Mouse (Mus musculus) forebrain, embryonic 11.5 days (tissue): Measurements from ENCODE around the gene Nr1d2. TPM values are rescaled to one million over a fixed set of nuclear protein-coding genes. Genes with fewer than 3 reads are reported as not detected.
"Not testable (repeated sequence)": the region's sequence is repeated elsewhere in the genome, so short reads cannot be mapped to it uniquely, and the experiment has no call there.

Experiments
- ATAC-seq: fragments of 200-750 bp; cut with Nextera tagmentation; replicated peaks from 2 replicates; pipeline ENCODE4 v1.8.0; 2017; ENCODE audit warnings: moderate TSS enrichment; ENCODE audit not compliant: low FRiP score
- DNase-seq: peaks from one replicate; pipeline ENCODE4 v3.0.0-alpha.2; 2017; ENCODE audit warnings: low spot score
- H3K27ac ChIP-seq: fragments of 300-500 bp; sonication (generic); 2 replicates; pipeline ENCODE4 v1.5.1; 2014; ENCODE audit warnings: low read depth, low read length
- H3K27me3 ChIP-seq: fragments of 300-500 bp; sonication (generic); 2 replicates; pipeline ENCODE4 v1.6.1; 2014; ENCODE audit warnings: mild to moderate bottlenecking, low read length, mixed read lengths; ENCODE audit not compliant: control insufficient read depth, insufficient read depth
- H3K36me3 ChIP-seq: fragments of 300-500 bp; sonication (generic); 2 replicates; pipeline ENCODE4 v1.6.1; 2014; ENCODE audit warnings: mild to moderate bottlenecking, low read length, moderate library complexity, mixed read lengths; ENCODE audit not compliant: control insufficient read depth, insufficient read depth
- H3K4me1 ChIP-seq: fragments of 300-500 bp; sonication (generic); replicated peaks from 2 replicates; pipeline ENCODE4 v1.6.1; 2014; ENCODE audit warnings: low read length, mixed read lengths; ENCODE audit not compliant: control insufficient read depth, insufficient read depth
- H3K4me2 ChIP-seq: fragments of 300-500 bp; sonication (generic); 2 replicates; pipeline ENCODE4 v1.6.1; 2014; ENCODE audit warnings: low read depth, mild to moderate bottlenecking, low read length, moderate library complexity, mixed read lengths; ENCODE audit not compliant: severe bottlenecking
- H3K4me3 ChIP-seq: fragments of 300-500 bp; sonication (generic); 2 replicates; pipeline ENCODE4 v1.5.1; 2014; ENCODE audit warnings: low read depth, low read length
- H3K9ac ChIP-seq: fragments of 300-500 bp; sonication (generic); 2 replicates; pipeline ENCODE4 v1.6.1; 2014; ENCODE audit warnings: low read length
- H3K9me3 ChIP-seq: fragments of 300-500 bp; sonication (generic); 2 replicates; pipeline ENCODE4 v1.6.1; 2016; ENCODE audit warnings: low read length, mixed read lengths; ENCODE audit not compliant: control insufficient read depth
- WGBS: fragments of 180-500 bp; shearing (Covaris S2); extraction: QIAGEN DNeasy Blood & Tissue Kit; methylation state at CpG from one replicate; pipeline ENCODE4 v1.1.7; 2014; 5-methylcytosine and 5-hydroxymethylcytosine counted together
- polyA plus RNA-seq: library from polyadenylated mRNA; unstranded; fragments of >200 nt; fragmentation: Nextera tagmentation; extraction: Ambion mirVana; gene quantifications from 2 replicates; pipeline ENCODE4 v1.2.1, GENCODE M21; 2014

Nr1d2 gene
- polyA plus RNA-seq, 1 experiment from 2014 or later: 6.3 TPM

DNA sequence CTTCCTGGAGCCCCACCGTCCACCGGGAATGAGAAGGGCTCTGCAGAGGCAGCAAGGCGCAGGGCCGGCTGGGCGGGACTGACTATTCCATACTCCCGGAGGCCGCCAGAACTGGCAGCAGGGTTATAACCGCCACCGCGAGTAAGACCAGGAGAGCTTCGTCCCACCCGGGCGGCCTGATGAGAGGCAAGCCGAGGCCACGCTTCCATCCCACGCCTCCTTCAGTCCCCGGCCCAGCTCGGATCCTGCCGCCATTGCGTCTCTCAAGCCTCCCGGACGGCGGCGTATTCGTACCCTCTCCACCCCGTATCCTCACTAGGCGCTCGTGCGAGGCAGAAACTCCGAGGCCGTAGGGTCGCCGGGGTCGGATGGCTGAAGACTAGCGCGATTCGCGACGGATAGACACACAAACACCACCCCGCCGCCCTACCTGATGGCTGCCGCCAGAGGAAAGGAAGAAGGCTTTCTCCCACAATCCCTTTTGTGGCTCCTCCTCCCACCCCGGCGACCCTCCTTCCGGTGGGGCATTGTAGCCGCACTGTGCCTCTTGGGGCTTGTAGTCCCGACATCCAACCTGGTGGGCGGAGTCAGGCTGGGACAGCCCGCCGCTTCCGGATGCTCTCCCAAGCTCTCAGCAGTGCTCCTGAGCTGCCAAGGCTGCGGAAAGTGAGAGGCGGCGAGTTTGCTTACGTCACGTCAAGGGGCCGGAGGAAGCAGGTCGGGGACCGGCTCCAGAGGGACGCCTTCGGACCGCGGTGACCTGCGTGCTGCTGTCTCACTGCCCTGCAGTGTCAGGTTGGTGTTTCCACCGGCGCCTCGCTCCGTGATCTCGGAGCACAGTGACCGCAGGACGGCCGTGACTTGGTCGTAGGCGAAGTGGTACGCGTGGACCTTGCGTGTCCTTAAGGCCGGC lies 31.9 kb upstream of the Nr1d2 start, which contains the start of the genes Nkiras1 and Rpl15:
TSS of gene Nkiras1 (plus strand) at position 608 of the 913 bp plus-strand sequence.
TSS of gene Rpl15 (minus strand) at position 863 of the 913 bp plus-strand sequence.
- H3K4me3 ChIP-seq: peak within 1 kb of the TSS; percentile 93
- WGBS: under 1% methylated on average over 78 of the region's 78 CpGs
- H3K9me3 ChIP-seq: no peaks in the 10 kb centered on the region
- DNase-seq (peak; percentile 99), ATAC-seq (peak; percentile 100)
- peak within 1 kb of the TSS; percentile 79 for H3K4me2 ChIP-seq
- H3K4me1 ChIP-seq: peaks cover 2% of the 10 kb centered on the region; the same call in 1 of the 2 replicates
- H3K9ac ChIP-seq: peak within 1 kb of the TSS; percentile 98
- H3K36me3 ChIP-seq: peaks cover 3% of the 10 kb centered on the region; the same call in 1 of the 2 replicates
- H3K27me3 ChIP-seq: no peaks in the 10 kb centered on the region
- H3K27ac ChIP-seq: peak within 1 kb of the TSS; percentile 59; the same call in 1 of the 2 replicates

DNA sequence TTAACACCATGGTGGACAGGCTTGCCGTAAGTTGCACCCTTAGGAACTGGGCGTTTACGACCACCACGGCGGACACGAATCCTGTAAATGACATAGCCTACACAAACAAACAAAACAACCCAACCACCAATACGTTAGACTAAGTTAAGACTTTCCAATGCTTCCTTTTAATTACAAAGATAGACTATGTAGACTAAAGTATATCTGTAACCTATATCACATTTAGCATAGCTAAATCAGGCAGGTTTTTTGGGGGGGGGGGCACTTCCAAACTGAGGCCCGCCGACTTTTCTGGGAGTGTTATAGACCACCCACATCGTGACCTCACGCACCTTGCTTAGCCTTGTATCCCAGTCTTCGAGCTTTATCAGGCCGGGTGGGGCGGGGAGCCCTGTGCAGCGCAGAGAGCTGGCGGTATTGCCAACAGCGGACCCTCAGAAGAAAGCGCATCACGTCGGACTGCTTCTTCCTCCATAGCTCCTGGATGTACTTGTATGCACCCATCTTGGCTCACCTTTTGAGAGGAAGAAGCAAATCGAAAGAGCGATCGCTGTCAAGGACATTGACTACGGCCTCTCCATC lies 31.1 kb upstream of the Nr1d2 start:
- peak; percentile 56 for DNase-seq
- H3K9me3 ChIP-seq, ATAC-seq, H3K4me1 ChIP-seq, H3K27me3 ChIP-seq, H3K36me3 ChIP-seq: not testable (repeated sequence)
- H3K9ac ChIP-seq: peak overlapping the region; percentile 98
- peak overlapping the region; percentile 60 for H3K4me2 ChIP-seq
- under 1% methylated on average over 18 of the region's 24 CpGs for WGBS
- H3K27ac ChIP-seq: peak overlapping the region; percentile 59; the same call in 1 of the 2 replicates
- H3K4me3 ChIP-seq: peak overlapping the region; percentile 93

DNA sequence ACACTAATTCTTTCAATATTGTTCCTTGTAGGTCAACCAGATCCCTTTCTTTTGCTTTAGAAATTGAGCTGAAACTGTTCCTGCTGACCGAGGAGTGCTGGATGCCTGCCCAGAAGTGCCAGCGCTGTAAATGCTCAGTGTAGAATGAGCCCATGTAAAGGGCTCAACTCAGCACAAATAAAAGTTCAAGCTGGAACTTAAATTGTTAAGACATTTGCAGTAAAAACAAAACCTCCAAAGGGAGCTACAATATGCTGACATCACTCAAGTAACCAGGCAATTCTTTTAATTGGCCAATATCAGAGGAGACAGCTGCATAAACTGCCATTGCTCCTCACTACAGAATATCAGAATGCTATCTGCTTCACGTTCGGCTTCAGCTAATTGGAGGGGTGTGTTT lies 24.5 kb upstream of the Nr1d2 start:
- WGBS: 76% methylated on average over 4 of the region's 4 CpGs
- Histone ChIP-seq H3K36me3 (peaks cover under 1% of the 10 kb centered on the region; the same call in 1 of the 2 replicates), H3K4me3 (no peak overlapping the region), H3K9me3 (no peaks in the 10 kb centered on the region; the same call in 1 of the 2 replicates), H3K9ac (no peak overlapping the region), H3K27me3 (no peaks in the 10 kb centered on the region), H3K27ac (no peak overlapping the region), H3K4me1 (no peaks in the 10 kb centered on the region), H3K4me2 (no peak overlapping the region)
- ATAC-seq (no peak), DNase-seq (no peak)

DNA sequence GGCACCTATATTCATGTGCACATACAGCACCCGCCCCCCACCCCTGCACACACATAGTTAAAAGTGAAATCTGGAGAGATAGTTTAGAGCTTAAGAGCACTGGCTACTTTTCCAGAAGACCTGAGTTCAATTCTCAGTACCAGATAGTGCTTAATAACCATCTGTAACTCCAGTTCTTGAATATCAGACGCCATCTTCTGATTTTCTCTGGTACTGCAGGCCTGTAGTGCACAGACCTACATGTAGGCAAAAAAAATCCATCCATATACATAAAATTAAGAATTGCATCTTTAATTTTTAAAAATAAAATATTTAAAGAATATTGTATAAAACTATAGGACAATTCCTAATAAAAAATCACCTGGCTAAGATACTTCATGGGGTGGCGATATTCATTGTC lies 22.3 kb upstream of the Nr1d2 start:
- Histone ChIP-seq H3K27ac (no peak overlapping the region), H3K27me3 (no peaks in the 10 kb centered on the region), H3K36me3 (no peaks in the 10 kb centered on the region; the same call in 1 of the 2 replicates), H3K4me2 (no peak overlapping the region), H3K4me3 (no peak overlapping the region), H3K9me3 (no peaks in the 10 kb centered on the region; the same call in 1 of the 2 replicates), H3K4me1 (no peaks in the 10 kb centered on the region), H3K9ac (no peak overlapping the region)
- 80% methylated on average over 3 of the region's 3 CpGs for WGBS
- no peak for DNase-seq
- no peak for ATAC-seq

DNA sequence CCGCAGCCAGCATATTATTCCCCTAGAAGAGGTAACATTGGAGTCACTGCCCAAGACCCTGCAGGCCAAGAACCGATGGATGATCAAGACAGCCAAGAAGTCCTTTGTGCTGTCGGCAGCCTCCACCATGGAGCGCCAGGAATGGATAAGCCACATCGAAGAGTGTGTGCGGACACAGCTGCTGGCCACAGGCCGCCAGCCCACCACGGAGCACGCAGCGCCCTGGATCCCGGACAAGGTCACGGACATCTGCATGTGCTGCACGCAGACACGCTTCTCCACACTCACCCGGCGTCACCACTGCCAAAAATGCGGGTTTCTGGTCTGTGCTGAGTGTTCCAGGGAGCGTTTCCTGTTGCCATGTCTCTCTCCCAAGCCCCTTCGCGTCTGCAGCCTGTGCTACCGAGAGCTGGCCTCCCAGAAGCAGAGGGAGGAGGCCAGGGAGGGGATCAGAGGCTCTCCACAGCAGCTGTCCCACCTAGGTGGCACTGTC lies 3.8 kb upstream of the Nr1d2 start:
- WGBS: 87% methylated on average over 21 of the region's 21 CpGs
- DNase-seq (no peak), ATAC-seq (no peak)
- H3K4me1 ChIP-seq: no peaks in the 10 kb centered on the region
- no peak overlapping the region for H3K4me2 ChIP-seq
- no peak overlapping the region for H3K9ac ChIP-seq
- H3K9me3 ChIP-seq: no peaks in the 10 kb centered on the region
- no peaks in the 10 kb centered on the region for H3K27me3 ChIP-seq
- H3K4me3 ChIP-seq: no peak overlapping the region
- H3K27ac ChIP-seq: no peak overlapping the region
- no peaks in the 10 kb centered on the region for H3K36me3 ChIP-seq

DNA sequence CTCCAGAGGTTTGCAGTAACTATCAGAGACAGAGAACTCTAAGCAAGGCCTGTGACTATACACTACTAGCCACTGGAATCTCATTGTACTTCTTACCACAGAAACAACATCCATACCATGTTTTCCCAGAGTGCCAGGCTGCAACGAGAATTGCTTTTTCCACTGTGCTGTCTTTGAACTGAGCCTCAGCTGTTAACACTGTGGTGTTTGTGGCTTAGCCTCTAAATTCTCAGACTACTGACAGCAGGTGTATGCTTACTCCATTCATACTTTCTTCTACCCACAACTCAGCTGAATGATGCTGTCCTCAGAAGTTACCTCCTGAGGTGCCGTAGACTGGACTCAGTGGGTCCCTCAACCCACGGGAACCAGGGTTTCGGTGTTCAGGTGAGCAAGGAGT lies 2.9 kb upstream of the Nr1d2 start:
- no peak for DNase-seq
- 88% methylated on average over 4 of the region's 4 CpGs for WGBS
- ATAC-seq: no peak
- no peaks in the 10 kb centered on the region for H3K27me3 ChIP-seq
- no peaks in the 10 kb centered on the region for H3K4me1 ChIP-seq
- H3K4me3 ChIP-seq: no peak overlapping the region
- no peak overlapping the region for H3K4me2 ChIP-seq
- no peak overlapping the region for H3K27ac ChIP-seq
- no peaks in the 10 kb centered on the region for H3K36me3 ChIP-seq
- H3K9ac ChIP-seq: no peak overlapping the region
- no peaks in the 10 kb centered on the region for H3K9me3 ChIP-seq

DNA sequence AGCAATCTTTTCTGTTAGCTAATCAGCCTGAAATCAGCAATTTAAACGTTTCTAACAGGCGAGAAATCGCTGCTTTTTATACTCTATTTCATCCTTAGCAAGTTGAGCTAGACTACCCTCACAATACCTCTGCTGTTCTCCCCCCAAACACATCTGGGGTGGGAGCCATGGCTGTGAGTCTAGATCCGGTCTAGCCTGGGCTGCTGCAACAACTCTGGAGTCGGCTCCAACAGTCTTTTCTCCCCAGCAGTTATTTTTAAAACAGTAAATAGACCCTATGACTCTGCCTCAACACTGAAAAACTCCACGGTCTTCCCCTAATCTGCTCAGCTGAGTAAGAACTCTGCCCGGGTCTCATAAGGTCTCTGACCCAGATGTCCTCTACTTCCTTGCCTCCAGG lies 1.2 kb upstream of the Nr1d2 start:
- no peak overlapping the region for H3K27ac ChIP-seq
- H3K27me3 ChIP-seq: no peaks in the 10 kb centered on the region
- H3K4me2 ChIP-seq: no peak overlapping the region
- H3K36me3 ChIP-seq: no peaks in the 10 kb centered on the region
- no peak for DNase-seq
- no peak overlapping the region for H3K4me3 ChIP-seq
- no peak for ATAC-seq
- H3K9me3 ChIP-seq: no peaks in the 10 kb centered on the region
- 65% methylated on average over 7 of the region's 7 CpGs for WGBS
- H3K4me1 ChIP-seq: no peaks in the 10 kb centered on the region
- H3K9ac ChIP-seq: no peak overlapping the region

DNA sequence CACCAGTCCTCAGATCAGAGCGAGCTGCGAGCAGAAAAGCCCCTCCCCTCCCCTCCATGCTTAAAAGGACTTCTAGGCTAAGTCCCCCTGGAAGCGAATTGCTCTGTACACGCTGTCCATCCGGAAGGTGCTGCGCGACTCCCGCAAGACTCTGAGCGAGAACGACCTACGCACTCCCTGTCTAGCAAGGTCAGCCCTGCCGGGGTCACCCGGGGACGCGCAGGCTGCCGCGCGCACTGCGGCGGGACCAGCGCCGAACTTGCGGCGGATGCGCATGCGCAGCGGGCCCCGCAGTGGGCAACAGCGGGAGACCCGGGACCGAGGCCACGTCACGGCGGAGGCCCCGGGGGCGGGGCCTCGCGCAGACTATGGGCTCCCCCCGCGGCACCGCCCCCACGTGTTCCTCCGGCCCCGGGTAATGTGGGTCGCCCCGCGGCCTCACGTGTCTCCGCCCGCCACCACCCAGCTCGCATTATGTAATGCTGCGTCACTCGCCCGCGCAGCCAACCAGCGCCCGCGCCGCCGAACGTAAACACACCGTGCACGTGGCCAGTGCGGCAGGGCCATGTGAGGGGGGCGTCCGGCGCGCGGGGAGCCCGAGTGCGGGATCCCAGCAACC lies 687 bp downstream of the Nr1d2 start:
- Histone ChIP-seq H3K4me3 (peak overlapping the region; percentile 71), H3K4me2 (peak overlapping the region; percentile 68), H3K27me3 (no peaks in the 10 kb centered on the region), H3K36me3 (no peaks in the 10 kb centered on the region), H3K9ac (peak overlapping the region; percentile 58), H3K27ac (peak overlapping the region; percentile 31; the same call in 1 of the 2 replicates), H3K9me3 (no peaks in the 10 kb centered on the region), H3K4me1 (no peaks in the 10 kb centered on the region)
- under 1% methylated on average over 62 of the region's 71 CpGs for WGBS
- DNase-seq: peak; percentile 98
- ATAC-seq: peak; percentile 93
